Mouse (Mus musculus) neural tube, embryonic 12.5 days (tissue): ENCODE measurements around the gene Nkx2-2. TPM values are rescaled to one million over a fixed set of nuclear protein-coding genes. Genes with fewer than 3 reads are reported as not detected.

Source experiments
- ATAC-seq: fragments of 200-750 bp; cut with Nextera tagmentation; 2 replicates; pipeline ENCODE4 v1.8.0; 2017; ENCODE audit warnings: low read depth, mild to moderate bottlenecking, moderate TSS enrichment, moderate library complexity; ENCODE audit not compliant: low FRiP score
- H3K27ac ChIP-seq: fragments of 300-500 bp; sonication (generic); 2 replicates; pipeline ENCODE4 v1.5.1; 2016
- H3K27me3 ChIP-seq: fragments of 300-500 bp; sonication (generic); replicated peaks from 2 replicates; pipeline ENCODE4 v1.6.1; 2016; ENCODE audit warnings: mild to moderate bottlenecking
- H3K36me3 ChIP-seq: fragments of 300-500 bp; sonication (generic); 2 replicates; pipeline ENCODE4 v1.6.1; 2016; ENCODE audit warnings: mild to moderate bottlenecking
- H3K4me1 ChIP-seq: fragments of 300-500 bp; sonication (generic); 2 replicates; pipeline ENCODE4 v1.6.1; 2016
- H3K4me2 ChIP-seq: fragments of 300-500 bp; sonication (generic); replicated peaks from 2 replicates; pipeline ENCODE4 v1.6.1; 2016; ENCODE audit warnings: mild to moderate bottlenecking
- H3K4me3 ChIP-seq: fragments of 300-500 bp; sonication (generic); 2 replicates; pipeline ENCODE4 v1.5.1; 2016
- H3K9ac ChIP-seq: fragments of 300-500 bp; sonication (generic); 2 replicates; pipeline ENCODE4 v1.6.1; 2016; ENCODE audit warnings: mild to moderate bottlenecking
- H3K9me3 ChIP-seq: fragments of 300-500 bp; sonication (generic); 2 replicates; pipeline ENCODE4 v1.6.1; 2016; ENCODE audit warnings: mild to moderate bottlenecking
- WGBS: fragments of 180-500 bp; shearing (Covaris S2); methylation state at CpG from one replicate; pipeline ENCODE4 v1.1.7; 2016; 5-methylcytosine and 5-hydroxymethylcytosine counted together
- polyA plus RNA-seq: library from polyadenylated mRNA; unstranded; fragments of >200 nt; fragmentation: Nextera tagmentation; extraction: Ambion mirVana; gene quantifications from 2 replicates; pipeline ENCODE4 v1.2.1, GENCODE M21; 2016

Gene Nkx2-2
- polyA plus RNA-seq, result 3.7 and 4.7 TPM in 2 replicates

- Histone ChIP-seq H3K4me1 (peaks cover 34% of the 10 kb centered on the region), H3K9ac (0 out of 2 replicates have a peak within 1 kb of the TSS, but pooled peaks have one; percentile 13), H3K27me3 (peaks cover 97% of the 10 kb centered on the region), H3K27ac (no peak within 1 kb of the TSS), H3K4me2 (peak within 1 kb of the TSS; percentile 64), H3K4me3 (peak within 1 kb of the TSS; percentile 29), H3K36me3 (no peaks in the 10 kb centered on the region), H3K9me3 (no peaks in the 10 kb centered on the region)
- WGBS, result under 1% methylated on average over 54 of the region's 54 CpGs
- ATAC-seq, result peak; percentile 38
These were observed at the start of gene Nkx2-2 for GRCm38 (mm10) chr2:147193271-147194255. TSS of gene Nkx2-2 (minus strand) at chr2:147194243.

DNA sequence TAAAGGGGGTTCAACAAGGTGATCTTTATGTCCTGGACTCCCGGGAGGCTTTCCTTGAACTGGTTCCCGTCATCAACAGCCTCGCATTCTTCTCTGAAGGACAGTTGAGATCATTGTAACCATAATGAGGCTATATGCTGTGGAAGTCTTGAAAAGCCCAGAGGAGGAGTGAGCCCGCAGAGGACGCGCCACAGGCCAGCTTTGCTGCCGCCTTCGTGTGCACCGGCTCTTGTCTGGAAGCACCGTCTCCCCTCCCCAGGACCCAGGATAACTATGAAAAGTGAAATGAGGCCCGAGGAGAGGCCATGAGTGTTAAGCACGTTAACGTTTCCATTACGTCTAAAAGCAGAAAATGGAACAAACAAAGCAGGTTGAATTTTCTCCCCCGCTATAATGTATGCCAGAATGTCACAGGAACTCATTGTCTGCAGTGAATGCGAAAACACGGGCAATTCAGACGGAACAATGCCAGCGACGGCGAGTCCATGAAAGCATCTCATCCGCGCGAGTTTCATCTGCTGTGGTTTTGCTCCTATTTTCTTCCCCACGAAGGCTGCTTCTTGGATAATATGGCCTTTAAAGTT, 41.8 kb upstream of the Nkx2-2 start:
- Histone ChIP-seq H3K4me3 (no peak overlapping the region), H3K9me3 (no peaks in the 10 kb centered on the region), H3K4me1 (no peaks in the 10 kb centered on the region), H3K27ac (no peak overlapping the region), H3K4me2 (peak overlapping the region; percentile 36), H3K27me3 (no peaks in the 10 kb centered on the region), H3K36me3 (no peaks in the 10 kb centered on the region), H3K9ac (no peak overlapping the region)
- 45% methylated on average over 25 of the region's 25 CpGs for WGBS
- ATAC-seq, result no peak

DNA sequence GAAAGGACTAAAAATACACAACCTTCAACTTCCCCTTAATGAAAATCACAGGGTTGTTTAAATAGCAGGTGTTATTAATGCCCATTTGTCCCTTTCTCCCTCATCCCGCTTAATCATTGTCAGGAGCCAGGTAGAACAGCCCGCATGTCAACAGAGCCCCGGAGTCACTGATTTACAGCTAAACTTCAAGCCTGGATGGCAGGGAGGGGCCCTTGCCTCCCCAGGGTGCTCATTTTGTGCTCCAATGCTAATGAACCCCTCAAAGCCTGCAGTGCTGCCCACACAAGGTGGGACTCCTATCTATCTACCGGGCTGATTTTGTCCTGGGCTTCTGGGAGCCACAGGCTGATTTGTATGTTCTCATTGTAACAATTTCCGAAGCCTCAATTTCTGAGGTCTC, 37.1 kb upstream of the Nkx2-2 start:
- Histone ChIP-seq H3K9me3 (no peaks in the 10 kb centered on the region), H3K4me3 (no peak overlapping the region), H3K4me1 (no peaks in the 10 kb centered on the region), H3K4me2 (no peak overlapping the region), H3K9ac (no peak overlapping the region), H3K36me3 (no peaks in the 10 kb centered on the region), H3K27ac (no peak overlapping the region), H3K27me3 (no peaks in the 10 kb centered on the region)
- 61% methylated on average over 5 of the region's 5 CpGs for WGBS
- ATAC-seq, result no peak

DNA sequence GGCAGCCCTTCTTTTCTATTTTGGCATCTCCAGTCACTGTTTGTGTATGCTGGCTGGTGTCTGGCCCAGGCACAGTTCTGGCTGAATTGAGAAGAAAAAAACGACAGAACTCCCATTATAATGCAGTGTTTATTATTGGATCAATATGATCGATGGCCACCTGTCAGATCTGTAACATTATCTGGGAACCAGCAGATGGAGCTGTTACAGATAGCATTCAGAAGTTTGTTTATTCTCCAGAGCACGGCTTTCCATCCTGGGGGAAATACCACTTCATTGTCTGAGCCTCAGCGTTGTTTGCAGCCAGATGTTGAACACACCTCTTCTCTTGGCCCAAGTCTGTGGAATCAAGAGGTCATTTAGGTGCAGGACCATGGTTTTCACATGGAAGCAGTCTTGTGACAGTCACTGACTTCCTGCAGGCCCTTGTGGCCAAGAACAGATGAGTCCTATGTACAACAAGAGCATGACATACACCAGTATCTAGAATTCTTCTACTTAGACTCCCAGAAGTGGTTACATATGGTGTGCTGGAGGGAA, 11.1 kb upstream of the Nkx2-2 start:
- Histone ChIP-seq H3K36me3 (no peaks in the 10 kb centered on the region), H3K9ac (no peak overlapping the region), H3K27ac (no peak overlapping the region), H3K9me3 (no peaks in the 10 kb centered on the region), H3K4me3 (no peak overlapping the region), H3K27me3 (peaks cover 9% of the 10 kb centered on the region; the same call in 1 of the 2 replicates), H3K4me1 (no peaks in the 10 kb centered on the region), H3K4me2 (no peak overlapping the region)
- WGBS, result 36% methylated on average over 4 of the region's 4 CpGs
- ATAC-seq, result no peak

- under 1% methylated on average over 71 of the region's 71 CpGs for WGBS
- H3K4me1 ChIP-seq, result peaks cover 23% of the 10 kb centered on the region
- H3K27me3 ChIP-seq, result peaks cover 89% of the 10 kb centered on the region
- ATAC-seq, result peak; percentile 39; the same call in 1 of the 2 replicates
- H3K36me3 ChIP-seq, result no peaks in the 10 kb centered on the region
- H3K9ac ChIP-seq, result 0 out of 2 replicates have a peak overlapping the region, but pooled peaks have one; percentile 13
- H3K9me3 ChIP-seq, result no peaks in the 10 kb centered on the region
- peak overlapping the region; percentile 29 for H3K4me3 ChIP-seq
- peak overlapping the region; percentile 64 for H3K4me2 ChIP-seq
- H3K27ac ChIP-seq, result no peak overlapping the region
These were observed 920 bp upstream of the Nkx2-2 start for GRCm38 (mm10) chr2:147194711-147195615.

DNA sequence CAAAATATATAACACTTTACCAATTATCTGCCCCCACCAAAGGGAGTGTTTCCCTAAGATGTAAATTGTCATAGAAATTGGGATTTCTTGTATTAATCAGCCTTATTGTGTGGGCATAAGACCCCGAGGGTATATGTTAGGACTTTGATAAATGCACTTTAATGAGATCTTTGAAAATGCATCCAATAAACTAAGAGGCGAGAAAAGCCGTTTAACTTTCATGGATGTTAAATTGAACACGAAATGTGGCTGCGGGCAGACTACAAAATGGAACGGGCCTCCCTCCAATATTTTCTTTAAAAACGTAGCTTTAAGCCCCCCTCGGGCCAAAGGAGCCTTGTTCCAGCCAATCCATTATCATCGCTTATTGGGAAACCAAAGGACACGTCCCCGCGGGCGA, 1.3 kb downstream of the Nkx2-2 start:
- Histone ChIP-seq H3K4me3 (no peak overlapping the region), H3K9ac (no peak overlapping the region), H3K36me3 (no peaks in the 10 kb centered on the region), H3K9me3 (no peaks in the 10 kb centered on the region), H3K27ac (no peak overlapping the region), H3K27me3 (peaks cover 96% of the 10 kb centered on the region), H3K4me2 (no peak overlapping the region), H3K4me1 (peaks cover 38% of the 10 kb centered on the region)
- ATAC-seq, result no peak
- 1% methylated on average over 13 of the region's 13 CpGs for WGBS

DNA sequence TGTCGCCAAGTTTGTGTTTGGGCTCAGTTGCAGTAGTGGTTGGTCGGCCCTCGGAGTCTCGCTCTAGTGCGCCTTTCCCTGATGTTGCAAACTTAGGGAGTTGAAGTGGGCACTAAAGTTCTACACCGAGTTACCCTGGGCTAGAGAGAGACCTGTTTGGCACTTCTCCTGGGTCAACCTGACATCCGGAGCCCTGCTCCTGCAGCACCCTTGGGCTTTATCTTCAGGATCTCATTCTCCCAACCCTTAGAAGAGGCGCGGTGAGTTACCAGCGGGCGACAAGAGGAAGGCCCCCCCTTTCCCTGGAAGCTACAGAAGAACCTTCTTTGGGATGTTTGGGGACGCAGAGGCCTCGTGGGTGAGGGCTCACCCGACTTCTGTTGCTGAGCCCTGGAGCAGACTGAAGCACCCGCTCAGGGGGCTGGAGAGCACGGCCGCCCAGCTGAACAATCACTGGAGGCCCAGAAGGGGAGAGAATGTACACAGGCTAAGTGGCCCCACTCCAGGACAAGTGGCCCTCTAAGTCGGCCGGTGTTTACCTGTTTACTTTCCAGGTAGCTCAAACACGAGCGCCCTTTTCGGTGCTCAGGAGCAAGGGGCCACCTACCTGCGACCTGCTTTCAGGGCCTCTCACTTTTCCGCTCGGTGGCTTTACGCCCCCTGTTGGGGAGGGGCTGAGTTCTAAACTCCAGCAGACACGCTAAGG, 3.6 kb downstream of the Nkx2-2 start:
- Histone ChIP-seq H3K27ac (no peak overlapping the region), H3K9me3 (no peaks in the 10 kb centered on the region), H3K4me2 (peak overlapping the region; percentile 20; the same call in 1 of the 2 replicates), H3K36me3 (no peaks in the 10 kb centered on the region), H3K4me3 (no peak overlapping the region), H3K4me1 (peaks cover 48% of the 10 kb centered on the region), H3K27me3 (peaks cover 99% of the 10 kb centered on the region), H3K9ac (no peak overlapping the region)
- 1% methylated on average over 27 of the region's 27 CpGs for WGBS
- no peak for ATAC-seq

DNA sequence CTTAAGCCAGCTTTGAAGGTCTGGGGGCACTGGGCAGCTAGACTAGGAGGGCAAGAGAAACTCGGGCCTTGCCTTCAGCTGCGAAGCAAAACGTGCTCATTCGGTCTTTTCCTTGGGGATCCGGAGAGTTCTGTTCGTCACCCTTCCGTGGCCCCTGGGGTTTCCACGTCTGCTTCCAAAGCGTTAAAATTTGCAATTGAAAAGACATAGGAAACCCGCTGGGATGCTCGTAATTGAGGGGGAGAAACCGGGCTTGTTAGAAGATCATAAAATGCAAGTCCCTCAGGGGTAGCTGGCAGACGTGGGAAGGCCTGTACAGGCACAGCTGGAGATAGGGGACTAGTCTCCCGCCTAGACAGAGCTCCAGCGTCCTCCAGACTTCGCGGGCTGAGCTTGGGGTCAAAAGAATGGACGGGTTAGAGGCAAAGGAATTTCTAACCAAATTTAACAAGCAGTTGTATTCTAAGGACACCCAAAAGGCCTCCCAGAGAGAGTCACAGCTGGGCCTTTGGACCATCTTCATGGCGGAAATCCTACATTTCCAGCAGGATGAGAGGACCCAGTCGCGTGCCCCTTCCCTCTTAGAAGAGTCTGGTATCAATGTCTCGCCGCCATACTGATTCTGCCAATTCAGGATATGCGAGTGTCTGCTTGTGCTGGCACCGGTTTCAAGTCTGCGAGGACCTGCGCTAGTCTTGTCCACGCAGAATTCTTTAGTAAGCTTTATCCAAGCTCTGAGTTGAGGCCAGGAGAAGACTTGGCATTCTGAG, 4.3 kb downstream of the Nkx2-2 start:
- no peak overlapping the region for H3K9ac ChIP-seq
- H3K27me3 ChIP-seq, result peaks cover 95% of the 10 kb centered on the region
- under 1% methylated on average over 28 of the region's 28 CpGs for WGBS
- no peak overlapping the region for H3K27ac ChIP-seq
- no peak for ATAC-seq
- H3K4me3 ChIP-seq, result no peak overlapping the region
- H3K36me3 ChIP-seq, result no peaks in the 10 kb centered on the region
- peaks cover 44% of the 10 kb centered on the region for H3K4me1 ChIP-seq
- H3K9me3 ChIP-seq, result no peaks in the 10 kb centered on the region
- H3K4me2 ChIP-seq, result peak overlapping the region; percentile 27

- 1% methylated on average over 11 of the region's 11 CpGs for WGBS
- H3K36me3 ChIP-seq, result no peaks in the 10 kb centered on the region
- no peak overlapping the region for H3K4me3 ChIP-seq
- H3K9me3 ChIP-seq, result no peaks in the 10 kb centered on the region
- peaks cover 95% of the 10 kb centered on the region for H3K27me3 ChIP-seq
- H3K27ac ChIP-seq, result no peak overlapping the region
- peak overlapping the region; percentile 27 for H3K4me2 ChIP-seq
- peaks cover 43% of the 10 kb centered on the region for H3K4me1 ChIP-seq
- H3K9ac ChIP-seq, result no peak overlapping the region
- no peak for ATAC-seq
These were observed 5.0 kb downstream of the Nkx2-2 start for GRCm38 (mm10) chr2:147188871-147189545.

GRCm38 (mm10) chr2:147188074-147188700, 5.9 kb downstream of the Nkx2-2 start:
- Histone ChIP-seq H3K9ac (no peak overlapping the region), H3K4me3 (0 out of 2 replicates have a peak overlapping the region, but pooled peaks have one; percentile 5), H3K4me2 (peak overlapping the region; percentile 34), H3K36me3 (no peaks in the 10 kb centered on the region), H3K27me3 (peaks cover 95% of the 10 kb centered on the region), H3K4me1 (peaks cover 39% of the 10 kb centered on the region), H3K9me3 (no peaks in the 10 kb centered on the region), H3K27ac (no peak overlapping the region)
- ATAC-seq, result peak; percentile 45; the same call in 1 of the 2 replicates
- WGBS, result under 1% methylated on average over 28 of the region's 28 CpGs
